Mouse (Mus musculus) spleen, adult 12 weeks (tissue): ENCODE data around the gene Fis1.

Source experiments
- DNase-seq: peaks from one replicate; pipeline ENCODE4 v3.0.0; 2022; ENCODE audit warnings: low spot score

Gene Fis1

DNA sequence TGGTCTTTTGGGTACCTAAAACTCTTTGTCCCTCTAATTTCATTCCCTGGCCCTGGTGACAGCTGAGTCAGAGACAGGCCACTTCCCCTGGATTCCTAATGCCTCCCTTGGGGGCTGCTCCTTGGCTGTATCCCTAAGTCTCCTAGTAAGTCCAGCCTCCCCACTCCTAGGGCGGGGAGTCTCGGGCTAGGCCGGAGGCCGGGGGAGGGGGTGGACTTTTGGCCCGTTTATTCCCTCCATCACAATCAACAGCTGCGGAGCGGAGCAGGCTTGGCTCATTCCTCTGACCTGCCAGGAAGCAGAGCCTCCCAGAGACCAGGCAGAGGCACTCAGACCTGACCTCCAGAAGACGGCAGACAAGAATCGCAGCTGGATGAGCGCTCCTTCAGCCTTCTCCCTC lies 14.5 kb downstream of the Fis1 start:
- DNase-seq: no peak

DNA sequence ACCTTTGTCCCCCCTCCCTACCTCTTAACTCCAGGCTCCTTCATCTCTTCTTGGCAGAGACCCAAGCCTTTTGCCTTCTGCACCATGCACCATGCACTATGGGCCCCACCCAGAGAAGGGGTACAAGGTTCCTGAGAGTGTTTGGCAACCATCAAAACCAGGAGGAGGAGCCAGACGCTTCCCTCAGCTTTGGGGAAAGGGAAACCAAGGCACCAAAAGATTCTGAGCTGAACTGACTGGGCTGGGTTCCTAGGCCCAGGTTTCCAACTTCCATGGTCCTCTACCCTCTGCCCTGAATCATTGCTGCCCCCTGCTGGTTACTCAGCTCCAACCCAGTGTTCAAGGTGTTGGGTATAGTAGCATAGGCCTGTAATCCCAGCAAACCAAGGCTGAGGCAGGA lies 17.6 kb downstream of the Fis1 start:
- DNase-seq: peak; percentile 61

DNA sequence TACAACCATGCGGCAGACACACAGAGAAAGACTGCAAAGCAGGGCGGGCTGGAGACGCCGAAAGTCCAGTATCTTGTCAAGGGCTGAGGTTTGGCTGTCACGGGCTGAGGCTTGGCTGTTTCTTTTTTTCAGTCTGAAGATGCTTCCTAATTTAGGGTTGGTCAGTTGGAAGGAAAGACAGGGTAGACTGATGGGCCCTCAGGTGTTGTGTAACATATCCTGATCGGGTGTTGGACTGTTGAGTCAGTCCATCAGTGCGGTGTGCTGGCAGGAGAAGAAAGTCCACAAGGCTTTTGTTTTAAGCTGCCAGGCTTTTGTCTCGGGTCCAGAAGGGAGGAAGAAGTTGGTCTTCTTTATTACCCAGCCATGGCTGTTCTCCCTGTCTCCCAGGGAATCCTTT lies 20.6 kb downstream of the Fis1 start:
- no peak for DNase-seq

DNA sequence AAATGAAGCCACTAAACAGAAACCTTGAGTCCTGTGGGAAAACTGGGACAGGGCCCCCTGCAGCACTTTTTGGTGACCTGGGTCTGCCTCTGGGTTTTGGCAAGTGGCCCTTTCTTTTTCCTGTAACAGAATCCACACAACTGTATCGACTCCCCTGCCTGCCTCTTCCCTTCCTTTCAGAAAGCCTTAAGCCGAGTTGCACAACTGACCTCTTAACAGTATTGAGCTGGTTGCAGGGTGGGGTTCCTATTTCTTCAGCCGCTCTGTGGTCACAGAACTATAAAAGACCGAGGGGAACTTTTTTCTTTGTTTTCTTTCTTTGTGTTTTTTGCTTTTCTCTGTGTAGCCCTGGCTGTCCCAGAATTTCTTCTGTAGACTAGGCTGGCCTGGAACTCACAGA lies 24.7 kb downstream of the Fis1 start:
- DNase-seq: no peak

DNA sequence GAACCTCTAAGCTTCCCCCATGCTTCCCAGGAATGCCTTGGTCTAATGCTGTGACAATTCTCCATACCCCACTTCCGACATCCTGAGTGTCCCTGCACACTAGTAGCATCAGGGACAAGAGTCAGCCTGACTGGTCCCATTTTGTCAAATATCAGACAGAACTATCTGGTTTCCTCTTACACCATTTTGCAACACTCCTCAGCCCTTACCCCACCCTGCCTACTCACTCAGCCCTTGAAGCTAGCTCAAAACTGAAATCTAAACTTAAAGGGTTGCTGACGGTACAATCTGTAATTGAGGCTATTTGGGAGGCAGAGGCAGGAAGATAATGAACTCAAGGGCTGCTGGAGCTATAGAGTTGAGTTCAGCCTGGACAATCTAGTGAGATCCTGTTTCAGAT lies 26.7 kb downstream of the Fis1 start:
- DNase-seq: no peak

DNA sequence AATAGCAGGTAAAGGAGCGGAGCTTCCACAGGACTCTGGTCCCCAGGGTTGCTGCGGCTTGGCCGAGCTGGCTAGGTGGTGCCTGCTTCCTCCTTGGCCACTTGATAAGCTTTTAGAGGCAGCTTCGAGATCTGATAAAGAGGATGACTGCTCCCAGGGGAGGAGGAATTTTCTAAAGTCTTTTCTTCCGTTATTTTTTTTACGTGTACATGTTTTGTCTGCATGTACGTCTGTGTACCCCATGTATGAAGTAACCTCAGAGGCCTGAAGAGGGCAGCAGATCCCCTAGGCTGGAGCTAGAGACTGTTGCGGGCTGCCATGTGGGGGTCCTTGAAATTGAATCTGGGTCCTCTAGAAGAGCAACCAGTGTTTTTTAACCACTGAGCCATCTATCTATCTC lies 27.9 kb downstream of the Fis1 start:
- no peak for DNase-seq

DNA sequence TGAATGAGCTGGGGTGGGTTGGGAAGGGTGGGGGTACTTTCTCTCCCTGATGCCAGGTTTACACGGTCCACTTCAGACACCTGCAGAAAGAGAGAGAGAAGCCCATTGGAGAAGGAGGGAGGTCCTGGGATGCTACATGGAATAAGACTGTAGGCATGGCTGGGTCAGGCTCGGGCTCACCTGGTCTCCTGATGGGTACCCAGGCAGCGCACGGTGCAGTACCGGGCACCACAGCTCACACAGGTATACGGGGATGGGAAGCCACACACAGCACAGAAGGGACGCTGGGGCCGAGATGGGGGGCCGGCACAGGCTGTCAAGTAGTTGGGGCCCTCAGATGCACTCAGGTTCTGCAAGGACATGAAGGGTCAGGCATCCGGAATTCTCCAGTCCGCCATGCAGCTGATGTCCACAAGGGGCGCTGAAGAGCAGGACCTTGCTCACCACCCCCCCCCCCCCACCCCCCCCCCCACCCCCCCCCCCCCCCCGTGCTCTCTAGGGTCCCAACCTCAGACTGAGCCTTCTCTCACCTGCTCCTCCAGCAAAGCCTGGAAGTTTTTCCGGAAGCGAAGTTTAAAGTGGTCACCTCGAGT lies 29.4 kb downstream of the Fis1 start:
- DNase-seq: peak; percentile 27

DNA sequence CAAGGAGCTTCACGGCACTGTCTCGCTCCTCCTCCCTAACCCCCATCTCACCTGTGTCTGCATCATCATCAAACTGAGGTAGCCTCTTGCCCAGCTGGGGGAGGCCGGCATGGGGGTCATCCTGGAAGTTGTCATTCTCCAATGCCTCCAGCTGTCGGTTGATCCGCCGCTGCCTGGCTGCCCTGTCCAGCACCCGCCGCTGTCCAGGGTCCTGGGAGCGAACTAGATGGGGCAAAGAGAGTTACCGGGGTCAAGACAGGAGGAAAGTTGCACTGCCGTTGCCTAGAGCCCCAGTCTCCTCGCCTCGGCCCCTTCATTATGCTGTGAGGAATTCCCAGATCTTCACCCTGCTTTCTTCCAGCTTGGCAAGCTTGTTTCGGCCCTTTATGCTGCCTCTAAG lies 31.8 kb downstream of the Fis1 start:
- DNase-seq: no peak

DNA sequence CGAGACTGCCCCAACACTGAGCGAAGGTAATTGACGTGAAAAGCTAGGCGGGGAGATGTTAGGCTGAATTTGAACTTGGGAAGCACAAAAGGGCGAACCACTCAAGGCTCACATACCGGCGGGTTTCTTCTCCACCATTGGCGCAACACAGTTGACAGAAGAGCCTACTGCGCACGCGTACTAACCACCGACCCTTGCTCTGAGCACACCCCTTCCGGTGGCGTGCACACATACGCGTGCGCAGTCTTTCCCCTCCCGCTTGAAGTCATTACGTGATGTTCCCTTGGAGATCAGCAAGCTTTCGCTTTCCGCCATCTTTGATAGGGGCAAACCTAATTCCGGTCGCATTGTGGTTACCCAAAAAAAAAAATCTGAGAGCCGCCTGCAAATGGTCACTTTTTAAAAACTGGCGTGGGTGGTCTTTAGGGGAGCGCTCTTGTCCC lies 33.6 kb downstream of the Fis1 start, which contains the start of gene Plod3:
Plod3 (plus strand) TSS at position 325 of the 443 bp plus-strand sequence.
- peak; percentile 87 for DNase-seq

DNA sequence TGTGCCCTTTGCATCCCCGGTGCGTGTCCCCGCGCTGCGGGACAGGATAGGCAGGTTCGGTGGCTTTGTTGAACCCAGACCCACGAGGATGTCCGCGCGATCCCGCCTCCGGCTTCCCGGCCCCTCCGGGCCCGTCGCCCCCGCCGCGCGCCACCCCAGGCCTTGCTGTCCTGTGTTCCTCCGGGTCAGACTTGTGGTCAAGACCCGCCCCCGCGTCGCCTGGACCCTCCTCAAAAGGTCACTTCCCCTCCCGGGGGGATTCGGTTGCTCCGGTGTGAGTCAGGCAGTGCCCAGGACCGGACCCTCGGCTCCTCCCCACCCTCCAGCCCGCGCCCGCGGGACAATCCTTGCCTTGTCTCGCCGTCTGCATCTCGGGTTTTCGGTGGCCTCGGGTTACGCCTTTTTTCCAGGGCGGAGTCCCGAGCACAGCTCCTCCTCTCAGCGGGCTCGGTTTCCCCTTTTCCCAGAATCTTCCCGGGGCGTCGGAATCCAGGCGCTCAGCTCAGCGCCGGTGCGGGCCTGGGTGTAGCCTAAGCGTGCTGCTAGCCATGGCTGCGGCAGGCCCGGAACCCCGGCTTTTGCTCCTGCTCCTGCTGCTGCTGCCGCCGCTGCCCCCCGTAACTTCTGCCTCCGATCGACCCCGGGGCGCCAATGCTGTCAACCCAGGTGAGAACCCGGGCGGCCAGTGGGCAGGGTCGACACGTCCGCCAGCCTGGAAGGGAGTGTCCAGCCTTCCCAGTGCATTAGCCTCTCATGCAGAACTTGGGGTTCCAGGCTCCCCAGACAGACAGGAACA lies 34.3 kb downstream of the Fis1 start:
- DNase-seq: peak; percentile 59

DNA sequence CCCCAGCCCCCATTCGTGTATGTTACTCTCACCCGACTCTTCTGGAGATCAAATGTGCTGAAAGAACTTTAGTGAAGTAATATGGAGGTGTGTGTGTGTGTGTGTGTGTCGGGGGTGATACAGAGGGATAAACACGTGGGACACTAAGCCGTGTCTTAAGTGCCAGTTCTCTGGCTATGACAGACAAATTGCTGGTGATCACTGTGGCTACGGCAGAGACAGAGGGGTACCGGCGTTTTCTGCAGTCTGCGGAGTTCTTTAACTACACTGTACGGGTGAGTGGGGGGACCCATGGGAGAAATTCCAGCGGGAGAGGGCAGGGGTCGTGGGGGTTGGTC lies 34.8 kb downstream of the Fis1 start, which contains the start of gene Znhit1:
Znhit1 (minus strand) TSS at position 88 of the 338 bp plus-strand sequence.
- DNase-seq: no peak

DNA sequence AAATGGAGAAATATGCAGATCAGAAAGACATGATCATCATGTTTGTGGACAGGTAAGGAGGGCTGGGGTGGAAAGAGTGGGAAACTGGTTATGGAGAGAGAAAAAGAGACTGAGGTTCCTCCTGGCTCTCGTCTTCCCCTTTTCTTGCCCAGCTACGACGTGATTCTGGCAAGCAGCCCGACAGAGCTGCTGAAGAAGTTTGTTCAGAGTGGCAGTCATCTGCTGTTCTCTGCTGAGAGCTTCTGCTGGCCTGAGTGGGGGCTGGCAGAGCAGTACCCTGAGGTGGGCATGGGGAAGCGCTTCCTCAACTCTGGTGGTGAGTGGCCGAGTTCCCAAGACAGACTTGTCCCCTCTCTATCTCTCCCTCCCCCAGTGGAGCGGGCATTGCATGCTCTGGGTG lies 35.3 kb downstream of the Fis1 start:
- DNase-seq: no peak

DNA sequence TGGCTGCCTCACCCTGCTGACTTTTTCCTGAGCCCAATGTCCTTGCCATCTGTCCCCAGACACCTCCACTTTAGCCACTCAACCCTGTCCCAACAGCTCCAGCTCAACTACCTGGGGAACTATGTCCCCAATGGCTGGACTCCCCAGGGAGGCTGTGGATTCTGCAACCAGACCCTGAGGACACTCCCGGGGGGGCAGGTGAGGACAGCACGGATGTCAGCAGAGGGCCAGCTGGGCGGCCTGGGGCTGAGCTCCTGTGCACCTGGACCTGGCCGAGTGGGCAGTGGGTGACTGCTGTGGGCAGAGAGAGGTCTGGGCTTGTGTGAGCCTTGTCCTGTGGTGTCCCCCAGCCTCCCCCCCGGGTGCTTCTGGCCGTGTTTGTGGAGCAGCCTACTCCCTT lies 36.7 kb downstream of the Fis1 start:
- no peak for DNase-seq

DNA sequence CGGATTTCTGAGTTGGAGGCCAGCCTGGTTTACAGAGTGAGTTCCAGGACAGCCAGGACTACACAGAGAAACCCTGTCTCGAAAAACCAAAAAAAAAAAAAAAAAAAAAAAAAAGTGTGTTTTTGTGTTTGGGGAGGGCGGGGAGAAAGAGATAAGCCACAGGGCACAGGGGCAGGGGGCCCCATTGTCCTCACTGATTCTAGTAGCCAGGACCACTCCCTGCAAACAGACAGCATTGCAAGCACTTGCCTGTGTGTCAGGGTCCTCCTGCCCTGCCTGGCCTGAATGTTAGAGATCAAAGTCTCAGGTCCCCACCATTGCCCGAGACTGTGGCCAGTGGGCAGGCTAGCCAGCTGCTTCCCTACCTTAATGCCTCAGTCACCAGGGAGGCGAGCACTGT lies 46.4 kb downstream of the Fis1 start:
- DNase-seq: no peak

DNA sequence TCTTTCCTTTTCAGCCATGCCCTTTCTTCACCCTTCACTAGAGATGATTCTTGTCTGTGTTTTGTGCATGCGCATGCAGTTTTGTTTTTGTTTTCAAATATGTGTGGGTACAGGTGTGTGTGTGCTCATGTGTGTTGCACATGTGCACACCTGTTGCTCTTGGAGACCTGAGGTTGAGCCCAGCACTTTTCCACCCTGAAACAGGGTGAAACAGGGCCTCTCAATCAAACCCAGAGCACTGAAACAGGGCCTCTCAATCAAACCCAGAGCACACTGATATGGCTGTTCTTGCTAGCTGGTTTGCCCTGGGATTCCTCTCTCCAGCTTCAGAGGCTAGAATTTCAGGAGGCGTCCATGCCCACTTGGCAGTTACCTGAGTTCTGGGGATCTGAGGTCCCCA lies 47.5 kb downstream of the Fis1 start:
- no peak for DNase-seq

DNA sequence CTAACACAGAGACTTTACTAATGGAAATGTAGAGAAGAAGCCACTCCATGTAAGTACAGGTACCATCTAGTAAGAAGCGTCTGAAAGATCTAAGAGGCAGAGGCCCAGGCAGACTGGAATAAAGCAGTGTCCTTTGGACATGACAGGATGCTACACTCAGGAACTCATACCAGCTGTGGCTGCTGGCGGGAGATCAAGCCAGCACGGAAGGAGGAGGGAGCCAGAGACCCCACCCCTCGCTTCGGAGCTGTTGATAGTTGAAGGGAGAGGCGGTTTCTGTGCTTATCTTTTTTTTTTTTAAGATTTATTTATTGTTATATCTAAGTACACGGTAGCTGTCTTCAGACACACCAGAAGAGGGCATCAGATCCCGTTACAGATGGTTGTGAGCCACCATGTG lies 54.2 kb downstream of the Fis1 start:
- no peak for DNase-seq

DNA sequence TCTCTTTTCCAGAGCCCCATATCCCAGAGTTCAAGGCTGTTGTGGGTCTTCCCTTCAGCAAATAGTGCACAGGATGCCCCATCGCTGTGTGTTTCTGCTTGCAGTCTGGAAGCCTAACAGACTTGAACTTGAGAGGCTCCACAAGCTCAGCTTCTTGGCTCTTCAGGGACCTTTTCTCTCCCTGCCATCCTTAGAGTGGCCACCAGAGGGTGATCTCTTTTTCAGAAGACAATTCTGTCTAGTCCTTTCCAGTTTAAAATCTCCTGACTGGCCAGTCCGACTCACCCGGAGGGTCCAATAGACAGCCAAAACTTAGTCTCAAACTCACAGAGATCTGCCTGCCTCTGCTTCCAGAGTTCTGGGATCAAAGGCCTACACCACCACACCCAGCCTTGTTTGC lies 56.9 kb downstream of the Fis1 start:
- DNase-seq: no peak

DNA sequence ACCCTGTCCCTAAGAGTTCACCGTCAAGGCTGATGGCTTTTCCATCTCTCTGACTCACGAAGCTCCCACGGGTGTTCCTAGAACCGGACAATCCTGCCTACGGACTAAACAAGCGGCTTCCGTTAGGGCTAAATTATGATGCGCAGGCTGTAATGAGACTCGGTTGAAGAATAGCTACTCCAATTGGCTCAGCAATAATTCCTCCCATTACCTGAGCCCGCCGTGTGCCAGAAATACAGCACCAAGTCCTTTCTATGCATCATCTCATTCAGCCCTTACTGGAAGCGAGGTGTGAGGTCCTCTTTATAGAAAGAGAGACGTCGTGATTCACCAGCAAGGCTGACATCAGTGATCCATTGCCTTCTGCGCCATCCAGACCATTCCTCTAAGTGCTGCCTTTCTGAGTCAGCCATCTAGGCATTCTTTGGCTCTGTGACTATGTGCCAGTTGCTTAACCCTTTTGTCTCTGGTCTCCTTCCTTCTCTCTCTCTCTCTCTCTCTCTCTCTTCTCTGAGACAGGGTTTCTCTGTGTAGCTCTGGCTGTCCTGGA lies 59.4 kb downstream of the Fis1 start:
- no peak for DNase-seq
